Mouse (Mus musculus) effector memory CD4-positive, alpha-beta T cell, adult 5 months (primary cell): ENCODE measurements around the gene Gm21976. TPM values are rescaled to one million over a fixed set of nuclear protein-coding genes. Genes with fewer than 3 reads are reported as not detected.

Experiments
- polyA plus RNA-seq: library from polyadenylated mRNA; unstranded; fragments of 100-300 nt; shearing (Covaris generic); gene quantifications from one replicate; pipeline ENCODE4 v1.2.1, GENCODE M21; 2017

Gene Gm21976
- not detected for polyA plus RNA-seq

DNA sequence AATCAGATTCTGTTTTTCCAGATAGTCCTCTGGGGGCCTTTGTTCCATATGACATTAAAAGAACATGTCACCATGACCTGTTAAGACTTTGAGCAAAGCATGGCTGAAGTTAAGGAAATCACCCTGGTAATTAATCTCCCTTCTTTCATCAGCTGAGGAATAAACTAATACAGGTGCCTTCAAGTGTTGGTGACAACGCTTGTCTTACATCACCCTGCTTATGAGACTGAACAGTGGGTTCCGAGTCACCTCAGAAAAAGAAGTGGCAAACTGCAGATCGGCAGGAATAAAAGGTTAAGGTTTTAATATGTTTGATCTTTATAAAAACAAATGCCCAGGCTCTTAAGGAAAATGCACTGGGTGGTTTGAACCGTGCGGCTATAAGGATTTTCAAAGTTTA lies at the start of gene Gm21976:
Gene Gm21976 (plus strand): TSS at position 202 of the 400 bp plus-strand sequence.

DNA sequence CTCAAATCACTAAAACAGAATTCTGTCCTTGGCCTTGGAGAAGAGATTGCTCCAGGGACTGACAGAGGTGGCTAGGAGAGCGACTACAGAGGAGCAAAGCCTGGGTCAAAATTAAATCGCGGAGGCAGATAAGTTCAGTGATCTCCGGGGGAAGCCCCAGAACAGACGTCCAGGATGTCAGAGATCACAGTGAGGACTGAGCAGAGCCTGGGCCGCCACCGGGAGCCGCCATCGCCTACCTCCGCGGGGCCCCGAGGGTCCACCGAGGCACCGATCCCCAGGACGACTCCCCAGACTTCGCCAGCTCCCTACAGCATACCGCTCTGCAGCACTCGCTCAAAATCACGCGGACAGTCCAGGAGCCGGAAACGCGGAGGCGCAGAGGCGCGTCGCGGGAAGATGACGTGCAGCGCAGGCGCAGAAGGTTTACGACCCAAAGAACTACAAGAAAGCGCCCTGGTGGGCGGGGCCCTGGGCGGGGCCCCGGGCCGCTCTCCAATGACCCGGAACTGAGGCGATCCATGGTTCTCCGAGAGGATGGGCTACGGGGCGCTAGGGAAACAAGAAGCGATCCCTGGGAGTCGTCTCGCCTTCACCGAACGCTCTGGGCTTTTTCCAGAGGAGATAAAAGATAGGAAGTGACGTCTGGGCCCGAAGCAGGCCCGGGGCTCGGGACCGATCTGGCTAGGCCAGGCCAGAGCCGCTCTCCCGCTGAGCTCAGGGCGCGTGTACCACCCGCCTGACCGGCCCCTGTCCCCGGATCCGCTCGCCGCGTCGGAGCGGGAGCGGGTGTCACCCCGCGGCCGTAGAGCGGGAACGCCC lies 16.8 kb upstream of the Gm21976 start, which contains the start of the genes Utp15 and Ankra2:
Gene Utp15 (minus strand): TSS at position 406 of the 822 bp plus-strand sequence.
Gene Ankra2 (plus strand): TSS at position 439 of the 822 bp plus-strand sequence.

DNA sequence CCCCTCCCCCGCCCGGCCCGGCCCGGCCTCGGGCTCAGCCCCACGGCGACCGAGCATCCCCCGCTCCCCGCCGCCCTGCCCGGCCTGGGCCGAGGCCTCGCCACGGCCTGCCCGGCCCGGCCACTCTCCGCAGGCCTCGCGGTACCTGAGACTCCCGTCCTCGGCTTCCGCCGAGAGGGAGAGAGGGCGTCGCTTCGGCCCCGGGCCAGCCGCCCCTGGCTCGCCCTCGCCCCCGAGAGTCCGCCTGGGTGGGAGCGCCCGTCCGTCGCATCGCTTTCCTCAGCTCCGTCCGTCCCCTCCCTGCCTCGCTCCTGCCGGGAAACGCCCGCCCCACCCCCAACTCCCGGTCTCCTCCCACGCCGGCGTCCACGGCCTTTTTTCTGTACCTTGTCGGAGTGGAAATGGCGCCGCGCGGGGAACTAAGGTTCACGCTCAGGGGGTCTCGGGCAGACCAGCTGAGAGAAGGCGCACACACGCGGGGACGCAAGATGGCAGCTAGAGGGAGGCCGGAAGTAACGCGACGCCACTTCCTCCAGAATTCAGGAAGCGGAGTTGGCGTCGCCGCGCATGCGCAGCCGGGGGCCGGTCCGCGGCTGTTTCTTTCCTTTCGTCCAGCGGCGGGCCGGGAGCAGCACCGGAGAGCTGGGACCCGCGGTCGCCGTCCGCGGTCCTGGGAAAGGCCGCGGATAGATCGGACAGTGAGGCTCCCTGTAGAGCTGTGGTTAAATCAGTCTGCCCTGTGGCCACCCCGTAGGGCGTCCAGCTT lies 37.0 kb downstream of the Gm21976 start, which contains the start of gene Btf3:
Gene Btf3 (minus strand): TSS at position 527 of the 766 bp plus-strand sequence.

DNA sequence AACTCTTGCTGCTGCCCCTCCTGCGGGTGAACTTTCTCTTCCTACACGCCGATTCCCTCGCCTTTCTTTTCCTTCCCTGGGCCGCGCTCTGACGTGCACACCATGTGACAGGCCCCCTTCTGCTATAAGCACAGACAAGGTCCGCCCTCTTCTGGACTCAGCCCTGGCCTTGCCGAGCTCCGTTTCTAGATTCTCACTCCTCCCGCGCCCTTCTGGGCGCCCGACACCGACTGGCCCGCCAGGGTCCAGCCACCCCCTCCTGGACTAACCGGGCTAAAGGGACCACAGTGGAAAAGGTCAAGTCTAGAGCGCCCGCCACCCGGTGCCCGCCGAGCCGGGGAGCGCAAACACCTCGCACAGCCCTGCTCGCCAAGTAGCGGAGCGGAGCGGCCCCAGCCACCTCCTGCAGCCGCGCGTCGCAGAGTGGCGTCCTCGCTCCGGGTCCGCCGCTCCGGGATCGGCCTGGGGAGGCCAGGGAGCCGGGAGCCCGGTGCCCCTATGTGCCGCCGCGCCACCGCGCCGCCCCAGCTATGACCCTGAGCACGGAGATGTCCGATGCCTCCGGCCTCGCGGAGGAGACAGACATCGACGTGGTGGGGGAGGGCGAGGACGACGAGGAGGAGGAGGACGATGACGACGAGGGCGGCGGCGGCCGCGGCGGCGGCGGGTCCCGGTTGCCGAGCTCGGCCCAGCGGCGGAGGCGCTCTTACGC lies 74.6 kb downstream of the Gm21976 start, which contains the start of gene Foxd1:
Gene Foxd1 (plus strand): TSS at position 153 of the 712 bp plus-strand sequence.

Other genes with a start within 250 kb of the Gm21976 start
- not detected for gene Arhgef28, start 73.4 kb upstream of the Gm21976 start, polyA plus RNA-seq
- 31.6 TPM for gene Utp15, start 16.8 kb upstream of the Gm21976 start, polyA plus RNA-seq
- gene Ankra2, start 16.8 kb upstream of the Gm21976 start, polyA plus RNA-seq = 27.4 TPM
- gene Btf3, start 37.1 kb downstream of the Gm21976 start, polyA plus RNA-seq = 605 TPM
- 0.07 TPM for gene Foxd1, start 74.4 kb downstream of the Gm21976 start, polyA plus RNA-seq
- 0.82 TPM for gene Gm10320, start 212.1 kb downstream of the Gm21976 start, polyA plus RNA-seq